Mouse (Mus musculus): ENCODE results near the gene Gpkow.
"Not testable (repeated sequence)": the region's sequence is repeated elsewhere in the genome, so short reads cannot be mapped to it uniquely, and the experiment has no call there.

DNA sequence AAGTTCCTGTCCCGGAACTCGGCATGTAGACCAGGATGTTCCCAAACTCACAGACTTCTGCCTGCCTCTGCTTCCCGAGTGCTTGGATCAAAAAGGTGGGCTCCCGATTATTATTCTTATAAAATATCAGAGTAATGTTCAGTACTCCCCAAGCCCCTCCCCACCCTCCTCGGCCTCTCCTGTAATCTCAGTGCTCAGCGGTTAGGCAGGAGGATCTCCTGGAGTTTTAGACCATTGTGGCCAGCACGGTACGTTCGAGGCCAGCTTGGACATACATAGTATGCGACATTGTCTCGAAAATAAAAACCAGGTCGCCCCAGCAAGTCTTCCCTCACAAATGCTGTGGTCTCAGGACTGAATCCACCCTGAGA is 16.8 kb downstream of the Gpkow start:
- not testable (repeated sequence) for TF ChIP-seq CTCF, EP300 (IDR thresholded peaks at IDR 0.05; ENCODE audit: low read depth)

Data from heart, postnatal 0 days (tissue).